Mouse (Mus musculus) lung, postnatal 0 days (tissue): ENCODE measurements around the gene Mlxipl. TPM values are rescaled to one million over a fixed set of nuclear protein-coding genes. Genes with fewer than 3 reads are reported as not detected.

Source experiments
- ATAC-seq: fragments of 200-750 bp; cut with Nextera tagmentation; 2 replicates; pipeline ENCODE4 v1.8.0; 2017; ENCODE audit warnings: moderate library complexity
- DNase-seq: peaks from one replicate; pipeline ENCODE4 v3.0.0-alpha.2; 2016; ENCODE audit warnings: low spot score
- H3K27ac ChIP-seq: fragments of 300-500 bp; sonication (generic); 2 replicates; pipeline ENCODE4 v1.5.1; 2014; ENCODE audit warnings: antibody characterized with exemption, mild to moderate bottlenecking, low read length, mixed read lengths
- H3K27me3 ChIP-seq: fragments of 300-500 bp; sonication (generic); replicated peaks from 2 replicates; pipeline ENCODE4 v1.6.1; 2014; ENCODE audit warnings: low read length, mixed read lengths; ENCODE audit not compliant: insufficient read depth
- H3K36me3 ChIP-seq: fragments of 300-500 bp; sonication (generic); 2 replicates; pipeline ENCODE4 v1.6.1; 2014; ENCODE audit warnings: low read length, mixed read lengths; ENCODE audit not compliant: insufficient read depth
- H3K4me1 ChIP-seq: fragments of 300-500 bp; sonication (generic); 2 replicates; pipeline ENCODE4 v1.6.1; 2014; ENCODE audit warnings: antibody characterized with exemption, low read depth, low read length, mixed read lengths; ENCODE audit not compliant: insufficient read depth
- H3K4me2 ChIP-seq: fragments of 300-500 bp; sonication (generic); replicated peaks from 2 replicates; pipeline ENCODE4 v1.6.1; 2014; ENCODE audit warnings: low read depth, mild to moderate bottlenecking, low read length, moderate library complexity, mixed read lengths
- H3K4me3 ChIP-seq: fragments of 300-500 bp; sonication (generic); 2 replicates; pipeline ENCODE4 v1.5.1; 2014; ENCODE audit warnings: low read depth, low read length
- H3K9ac ChIP-seq: fragments of 300-500 bp; sonication (generic); replicated peaks from 2 replicates; pipeline ENCODE4 v1.6.1; 2014; ENCODE audit warnings: low read depth, mild to moderate bottlenecking
- H3K9me3 ChIP-seq: fragments of 300-500 bp; sonication (generic); 2 replicates; pipeline ENCODE4 v1.6.1; 2016; ENCODE audit warnings: low read length, mixed read lengths
- CTCF ChIP-seq: IDR thresholded peaks from 2 replicates; pipeline ENCODE4 v1.5.1; 2016; ENCODE audit warnings: antibody characterized with exemption, mild to moderate bottlenecking
- EP300 ChIP-seq: IDR thresholded peaks from 2 replicates; pipeline ENCODE4 v1.6.1; 2016; ENCODE audit warnings: antibody characterized with exemption, mild to moderate bottlenecking, control low read depth
- WGBS: fragments of 180-500 bp; shearing (Covaris S2); extraction: QIAGEN DNeasy Blood & Tissue Kit; methylation state at CpG from one replicate; pipeline ENCODE4 v1.1.7; 2014; 5-methylcytosine and 5-hydroxymethylcytosine counted together
- polyA plus RNA-seq: library from polyadenylated mRNA; unstranded; fragments of >200 nt; fragmentation: Nextera tagmentation; extraction: Ambion mirVana; gene quantifications from 2 replicates; pipeline ENCODE4 v1.2.1, GENCODE M21; 2015

Mlxipl gene
- polyA plus RNA-seq, 1 experiment from 2014 or later, result 0.70 TPM

DNA sequence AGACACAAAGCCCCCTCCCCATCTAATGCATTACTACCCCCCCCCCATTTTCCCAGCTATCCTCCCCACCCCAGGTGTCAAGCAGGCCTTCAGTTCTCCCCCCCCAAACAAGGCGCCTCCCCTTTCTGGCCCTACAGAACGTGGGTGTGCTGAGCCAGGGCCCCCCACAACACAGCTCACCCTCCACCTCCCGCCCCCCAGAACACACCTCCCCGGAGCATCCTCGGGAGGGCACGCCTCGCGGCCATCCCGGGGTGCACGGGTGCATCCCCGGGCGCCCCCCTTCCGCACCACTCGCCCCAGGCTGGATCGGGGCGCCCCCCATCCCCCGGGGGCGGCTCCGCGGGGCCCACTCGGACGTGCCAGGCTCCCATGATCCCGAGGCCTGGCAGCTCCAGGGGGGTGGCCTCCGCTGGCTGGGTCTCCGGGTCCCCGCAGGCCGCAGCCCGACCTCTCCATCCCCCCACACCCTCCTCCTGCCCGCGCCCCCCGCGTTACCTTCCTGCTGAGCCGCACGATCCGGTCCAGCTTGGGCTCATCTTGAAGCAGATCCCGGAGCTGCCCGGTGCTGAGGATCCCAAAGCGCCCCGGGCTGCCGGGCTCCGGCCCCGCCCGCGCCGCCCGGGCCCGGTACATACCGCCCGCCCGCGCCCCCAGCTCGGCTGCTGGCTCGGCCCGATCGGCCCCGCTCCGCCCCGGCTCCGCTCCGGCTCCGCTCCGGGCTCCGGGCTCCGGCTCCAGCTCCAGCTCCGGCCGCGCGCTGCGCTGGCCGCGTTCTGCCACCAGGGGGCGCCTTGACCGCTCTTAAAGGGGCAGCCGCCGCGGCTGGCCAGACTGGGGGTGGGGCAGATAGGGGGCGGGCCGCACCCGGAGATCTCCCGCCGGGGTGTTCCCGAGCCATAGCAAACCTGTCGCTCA, 11.9 kb upstream of the Mlxipl start, which contains the start of gene Vps37d:
Vps37d (minus strand) TSS at position 703 of the 918 bp plus-strand sequence.
- Histone ChIP-seq H3K36me3 (no peaks in the 10 kb centered on the region), H3K27me3 (no peaks in the 10 kb centered on the region), H3K4me1 (peaks cover 3% of the 10 kb centered on the region; the same call in 1 of the 2 replicates), H3K9ac (peak within 1 kb of the TSS; percentile 81), H3K4me2 (peak within 1 kb of the TSS; percentile 97), H3K4me3 (peak within 1 kb of the TSS; percentile 83), H3K27ac (0 out of 2 replicates have a peak within 1 kb of the TSS, but pooled peaks have one; percentile 47), H3K9me3 (no peaks in the 10 kb centered on the region)
- DNase-seq (peak; percentile 91), ATAC-seq (peak; percentile 90)
- no peak for TF ChIP-seq EP300
- TF ChIP-seq CTCF, result peak; percentile 82
- WGBS, result 2% methylated on average over 38 of the region's 83 CpGs

DNA sequence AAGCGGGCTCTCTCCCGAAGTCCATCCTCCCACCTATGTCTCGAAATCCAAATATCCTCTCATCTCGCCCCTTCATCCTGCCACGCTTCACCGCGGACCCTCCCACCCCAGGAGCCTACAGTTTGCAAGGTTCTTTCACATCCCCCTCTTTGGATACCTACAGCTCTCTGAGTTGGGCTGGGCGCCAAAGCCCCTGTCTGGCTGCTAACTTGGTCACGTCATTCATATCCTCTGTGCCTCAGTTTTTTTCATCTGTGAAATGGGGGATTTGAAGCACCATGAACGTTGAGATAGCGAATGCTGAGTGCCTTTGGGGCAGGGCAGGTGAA, 11.2 kb upstream of the Mlxipl start:
- Histone ChIP-seq H3K4me3 (peak overlapping the region; percentile 83), H3K4me1 (peaks cover 3% of the 10 kb centered on the region; the same call in 1 of the 2 replicates), H3K27me3 (no peaks in the 10 kb centered on the region), H3K36me3 (no peaks in the 10 kb centered on the region), H3K4me2 (peak overlapping the region; percentile 97), H3K9ac (no peak overlapping the region), H3K27ac (no peak overlapping the region), H3K9me3 (no peaks in the 10 kb centered on the region)
- TF ChIP-seq CTCF (no peak), EP300 (no peak)
- no peak for ATAC-seq
- DNase-seq, result no peak
- WGBS, result 0% methylated on average over 11 of the region's 11 CpGs

DNA sequence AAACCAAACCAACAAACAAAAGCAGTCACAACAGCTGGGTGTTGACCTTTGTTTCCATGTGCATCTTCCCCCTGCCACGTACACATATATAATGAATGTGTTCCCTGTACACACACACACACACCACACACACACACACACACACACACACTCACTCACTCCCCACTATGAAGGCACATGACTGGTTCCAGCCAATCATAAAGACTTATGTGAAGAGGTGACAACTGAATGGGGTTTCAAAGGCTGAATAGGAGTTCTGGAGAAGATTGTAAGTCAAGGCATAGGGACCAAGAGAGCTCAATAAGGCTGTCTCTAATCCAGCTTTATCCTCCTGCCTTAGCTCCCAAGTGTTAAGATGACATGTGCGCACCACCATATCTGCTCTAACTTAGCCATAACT, 10.1 kb upstream of the Mlxipl start:
- Histone ChIP-seq H3K9ac (no peak overlapping the region), H3K27me3 (no peaks in the 10 kb centered on the region), H3K4me3 (no peak overlapping the region), H3K4me1 (peaks cover 3% of the 10 kb centered on the region; the same call in 1 of the 2 replicates), H3K4me2 (no peak overlapping the region), H3K36me3 (no peaks in the 10 kb centered on the region), H3K27ac (no peak overlapping the region), H3K9me3 (no peaks in the 10 kb centered on the region)
- DNase-seq, result no peak
- no peak for TF ChIP-seq CTCF
- ATAC-seq, result no peak
- 91% methylated on average over 2 of the region's 2 CpGs for WGBS

DNA sequence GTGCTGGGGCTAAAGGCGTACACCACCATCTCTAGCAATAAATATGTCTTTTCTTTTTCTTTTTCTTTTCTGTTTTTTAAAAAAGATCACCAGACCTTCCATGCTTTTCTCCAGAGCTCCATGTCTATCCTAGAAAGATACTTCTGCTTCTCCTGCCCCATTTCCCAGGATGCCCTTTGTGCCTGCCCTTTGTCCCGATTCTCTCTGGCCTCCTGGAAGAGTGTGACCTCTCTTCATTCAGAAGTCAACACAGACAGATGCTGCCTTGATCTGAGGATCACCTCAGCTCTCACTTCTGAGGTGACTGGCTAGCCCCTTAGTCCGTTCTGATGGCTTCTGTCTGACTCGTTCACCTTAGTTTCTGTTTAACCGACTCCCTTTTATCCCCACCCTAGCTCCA, 9.2 kb upstream of the Mlxipl start:
- ATAC-seq (no peak), DNase-seq (no peak)
- WGBS, result 76% methylated on average over 5 of the region's 5 CpGs
- H3K4me2 ChIP-seq, result no peak overlapping the region
- no peak overlapping the region for H3K9ac ChIP-seq
- TF ChIP-seq CTCF (no peak), EP300 (no peak)
- H3K36me3 ChIP-seq, result no peaks in the 10 kb centered on the region
- H3K27me3 ChIP-seq, result no peaks in the 10 kb centered on the region
- H3K9me3 ChIP-seq, result no peaks in the 10 kb centered on the region
- H3K4me3 ChIP-seq, result no peak overlapping the region
- peaks cover 3% of the 10 kb centered on the region; the same call in 1 of the 2 replicates for H3K4me1 ChIP-seq
- H3K27ac ChIP-seq, result no peak overlapping the region

DNA sequence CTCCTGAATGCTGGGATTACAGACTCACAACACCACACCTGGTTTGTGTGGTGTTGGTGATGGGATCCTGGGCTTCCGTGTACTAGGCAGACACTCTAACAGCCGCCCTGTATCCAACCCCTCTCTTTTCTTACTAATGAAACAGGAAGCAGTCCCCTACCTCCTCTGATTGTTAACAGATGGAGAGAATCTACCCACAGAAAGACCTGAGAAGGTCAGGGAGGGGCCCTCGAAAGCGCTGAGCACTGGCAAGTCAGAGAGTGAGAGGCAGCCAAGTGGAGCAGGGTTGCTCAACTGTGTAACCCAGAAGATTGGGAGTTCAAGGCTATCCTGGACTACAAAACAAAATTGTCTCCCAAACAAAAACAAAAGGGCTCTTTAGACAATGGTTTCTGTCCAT, 2.8 kb upstream of the Mlxipl start:
- H3K4me3 ChIP-seq, result no peak overlapping the region
- H3K9ac ChIP-seq, result no peak overlapping the region
- no peak overlapping the region for H3K27ac ChIP-seq
- H3K27me3 ChIP-seq, result peaks cover 23% of the 10 kb centered on the region; the same call in 1 of the 2 replicates
- no peak for ATAC-seq
- no peaks in the 10 kb centered on the region for H3K9me3 ChIP-seq
- H3K36me3 ChIP-seq, result no peaks in the 10 kb centered on the region
- TF ChIP-seq CTCF (no peak), EP300 (no peak)
- no peaks in the 10 kb centered on the region for H3K4me1 ChIP-seq
- no peak overlapping the region for H3K4me2 ChIP-seq
- 49% methylated on average over 4 of the region's 4 CpGs for WGBS
- DNase-seq, result no peak

DNA sequence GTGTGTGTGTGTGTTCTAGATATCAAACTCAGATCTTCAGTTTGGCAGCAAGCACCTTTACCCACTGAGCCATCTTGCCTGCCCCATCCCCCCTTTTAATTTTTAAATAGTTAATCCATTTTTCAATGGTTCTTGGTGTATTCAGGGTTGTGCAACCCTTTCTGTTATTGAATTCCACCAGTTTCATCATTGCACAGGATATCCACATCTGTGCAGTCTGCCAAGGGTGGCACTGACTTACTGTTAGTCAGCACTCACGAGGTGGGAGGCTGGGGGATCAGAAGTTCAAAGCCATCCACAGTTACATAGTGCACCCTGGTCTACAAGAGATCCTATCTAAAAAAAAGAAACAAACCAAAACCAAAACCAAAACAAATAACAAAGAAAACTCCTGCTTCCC, 11.3 kb downstream of the Mlxipl start:
- no peak for DNase-seq
- no peak overlapping the region for H3K27ac ChIP-seq
- H3K9me3 ChIP-seq, result no peaks in the 10 kb centered on the region
- no peak for ATAC-seq
- no peaks in the 10 kb centered on the region for H3K4me1 ChIP-seq
- H3K4me3 ChIP-seq, result no peak overlapping the region
- TF ChIP-seq CTCF (no peak), EP300 (no peak)
- no peak overlapping the region for H3K4me2 ChIP-seq
- H3K9ac ChIP-seq, result no peak overlapping the region
- 55% methylated on average over 1 of the region's 1 CpGs for WGBS
- H3K36me3 ChIP-seq, result no peaks in the 10 kb centered on the region
- H3K27me3 ChIP-seq, result no peaks in the 10 kb centered on the region
